Mouse (Mus musculus) left cerebral cortex, postnatal 4 days (tissue): ENCODE results near the gene Miox. TPM values are rescaled to one million over a fixed set of nuclear protein-coding genes. Genes with fewer than 3 reads are reported as not detected.

Source experiments
- DNase-seq: peaks from one replicate; pipeline ENCODE4 v3.0.0-alpha.2; 2022
- intact Hi-C: fragments of 180-260 bp; cut with DNase I; formaldehyde crosslinking; loops from one replicate; pipeline ENCODE4 v1.15.1; 2025
- total RNA-seq, 2 experiments: library from RNA; stranded (reverse); gene quantifications; 2 replicates each; pipeline ENCODE4 v1.2.3; 2021

Miox gene
- total RNA-seq, result not detected

GRCm38 (mm10) chr15:89334271-89334670 lies at the start of gene Miox:
Gene Miox, plus strand, starts transcription at chr15:89334398.
- intact Hi-C loops, result no loop called here
- DNase-seq, result no peak

GRCm38 (mm10) chr15:89285004-89285403 lies 49.2 kb upstream of the Miox start:
- DNase-seq, result no peak
- intact Hi-C loops, result no loop called here

- no peak for DNase-seq
- intact Hi-C loops, result no loop called here
These were observed 48.7 kb upstream of the Miox start for GRCm38 (mm10) chr15:89285478-89285877.

GRCm38 (mm10) chr15:89286114-89286513 lies 48.1 kb upstream of the Miox start:
- intact Hi-C loops, result no loop called here
- DNase-seq, result no peak

GRCm38 (mm10) chr15:89286582-89286981 lies 47.6 kb upstream of the Miox start:
- intact Hi-C loops, result no loop called here
- no peak for DNase-seq

- intact Hi-C loops, result no loop called here
- DNase-seq, result no peak
These were observed 45.9 kb upstream of the Miox start for GRCm38 (mm10) chr15:89288227-89288767.

- intact Hi-C loops, result no loop called here
- no peak for DNase-seq
These were observed 44.7 kb upstream of the Miox start for GRCm38 (mm10) chr15:89289455-89289854.

- DNase-seq, result no peak
- intact Hi-C loops, result no loop called here
These were observed 42.7 kb upstream of the Miox start for GRCm38 (mm10) chr15:89291521-89291920.

- no peak for DNase-seq
- intact Hi-C loops, result no loop called here
These were observed 41.4 kb upstream of the Miox start for GRCm38 (mm10) chr15:89292795-89293194.

- intact Hi-C loops, result no loop called here
- no peak for DNase-seq
These were observed 40.4 kb upstream of the Miox start for GRCm38 (mm10) chr15:89293778-89294177.

GRCm38 (mm10) chr15:89295580-89296165 lies 38.5 kb upstream of the Miox start:
- no peak for DNase-seq
- intact Hi-C loops, result no loop called here

GRCm38 (mm10) chr15:89296465-89296864 lies 37.7 kb upstream of the Miox start:
- intact Hi-C loops, result no loop called here
- no peak for DNase-seq

GRCm38 (mm10) chr15:89297695-89298094 lies 36.5 kb upstream of the Miox start:
- no peak for DNase-seq
- intact Hi-C loops, result no loop called here

GRCm38 (mm10) chr15:89300180-89300579 lies 34.0 kb upstream of the Miox start:
- intact Hi-C loops, result no loop called here
- DNase-seq, result no peak

- DNase-seq, result no peak
- intact Hi-C loops, result no loop called here
These were observed 33.6 kb upstream of the Miox start for GRCm38 (mm10) chr15:89300600-89300999.

- DNase-seq, result no peak
- intact Hi-C loops, result no loop called here
These were observed 28.2 kb upstream of the Miox start for GRCm38 (mm10) chr15:89305966-89306365.

- no peak for DNase-seq
- intact Hi-C loops, result no loop called here
These were observed 26.7 kb upstream of the Miox start for GRCm38 (mm10) chr15:89307461-89307860.

GRCm38 (mm10) chr15:89308406-89309139 lies 25.6 kb upstream of the Miox start:
- intact Hi-C loops, result no loop called here
- DNase-seq, result no peak

- intact Hi-C loops, result no loop called here
- DNase-seq, result peak; percentile 63
These were observed 24.2 kb upstream of the Miox start for GRCm38 (mm10) chr15:89309962-89310498.

GRCm38 (mm10) chr15:89313359-89313758 lies 20.8 kb upstream of the Miox start:
- intact Hi-C loops, result no loop called here
- no peak for DNase-seq

- no peak for DNase-seq
- intact Hi-C loops, result no loop called here
These were observed 20.1 kb upstream of the Miox start for GRCm38 (mm10) chr15:89314107-89314506.
